ENCODE assay signal across 8 mouse cellular contexts in genomic region chr2:121140018-121140882, GRCm38 (mm10). TPM values are rescaled to one million over a fixed set of nuclear protein-coding genes. Genes with fewer than 3 reads are reported as not detected.
A peak's percentile ranks its signal among the peaks of the same experiment; 100 is the strongest.
DNase-seq lines count a peak whose midpoint lies in the region; ATAC-seq and TF ChIP-seq lines count a peak whose summit lies in the region.

Gene Adal, plus strand, starts transcription at chr2:121140428.
Gene Lcmt2, minus strand, starts transcription at chr2:121140653.

- no peaks in the 10 kb centered on the region for H3K9me3 ChIP-seq in embryonic facial prominence, embryonic 15.5 days (replicated peaks)
- H3K9me3 ChIP-seq in kidney, embryonic 14.5 days (ENCODE audit: control insufficient read depth, low read length) = peaks cover 10% of the 10 kb centered on the region
- H3K9me3 ChIP-seq in limb, embryonic 15.5 days = no peaks in the 10 kb centered on the region

- peaks cover 3% of the 10 kb centered on the region; the same call in 1 of the 2 replicates for H3K4me1 ChIP-seq in bone marrow, adult 2 months (ENCODE audit: control insufficient read depth, insufficient read depth, low read length)
- H3K4me1 ChIP-seq in embryonic facial prominence, embryonic 15.5 days = peaks cover 19% of the 10 kb centered on the region
- peaks cover 15% of the 10 kb centered on the region; the same call in 1 of the 2 replicates for H3K4me1 ChIP-seq in kidney, embryonic 14.5 days (ENCODE audit: control insufficient read depth, insufficient read depth, low read length)
- peaks cover 26% of the 10 kb centered on the region for H3K4me1 ChIP-seq in limb, embryonic 15.5 days

- H3K4me3 ChIP-seq in bone marrow, adult 2 months (replicated peaks; ENCODE audit: control insufficient read depth, low read depth, low read length) = peak within 1 kb of the TSS; percentile 99
- peak within 1 kb of the TSS; percentile 73 for H3K4me3 ChIP-seq in embryonic facial prominence, embryonic 15.5 days (replicated peaks)
- peak within 1 kb of the TSS; percentile 65 for H3K4me3 ChIP-seq in kidney, embryonic 14.5 days (ENCODE audit: low read length)
- peak within 1 kb of the TSS; percentile 70 for H3K4me3 ChIP-seq in limb, embryonic 15.5 days

- peak; percentile 87 for DNase-seq in 3T3-L1 (ENCODE audit: low read depth, low spot score)
- DNase-seq in heart, adult 9 months (ENCODE audit: low spot score in 2 of 2) = peak; percentile 95
- peak; percentile 47 to 77 for DNase-seq in monocyte, adult 2 months (ENCODE audit: low read depth in 1 of 2, low spot score in 2 of 2)
- DNase-seq in spleen, postnatal 36 days (ENCODE audit: low spot score in 2 of 2) = peak; percentile 85 to 87

- peak within 1 kb of the TSS; percentile 84 for H3K9ac ChIP-seq in embryonic facial prominence, embryonic 15.5 days
- peak within 1 kb of the TSS; percentile 79 for H3K9ac ChIP-seq in kidney, embryonic 14.5 days (ENCODE audit: low read depth, low read length)
- peak within 1 kb of the TSS; percentile 83 for H3K9ac ChIP-seq in limb, embryonic 15.5 days

- peak; percentile 60; the same call in 1 of the 2 replicates for TF ChIP-seq POLR2A in bone marrow, adult 2 months (IDR thresholded peaks at IDR 0.05; ENCODE audit: borderline replicate concordance, control insufficient read depth, low read depth, low read length)

- H3K27me3 ChIP-seq in embryonic facial prominence, embryonic 15.5 days = no peaks in the 10 kb centered on the region
- H3K27me3 ChIP-seq in kidney, embryonic 14.5 days (ENCODE audit: control insufficient read depth, insufficient read depth, low read length) = no peaks in the 10 kb centered on the region
- no peaks in the 10 kb centered on the region for H3K27me3 ChIP-seq in limb, embryonic 15.5 days

- peak; percentile 95 for ATAC-seq in embryonic facial prominence, embryonic 15.5 days (ENCODE audit: insufficient number of reproducible peaks, low FRiP score, low TSS enrichment, low read depth)
- peak; percentile 97 for ATAC-seq in kidney, embryonic 14.5 days (ENCODE audit: low FRiP score, low TSS enrichment)
- peak; percentile 91 for ATAC-seq in limb, embryonic 15.5 days (ENCODE audit: insufficient number of reproducible peaks, low FRiP score, low TSS enrichment, low read depth)

- under 1% methylated on average over 87 of the region's 87 CpGs for WGBS in bone marrow, adult 2 months
- under 1% methylated on average over 87 of the region's 87 CpGs for WGBS in embryonic facial prominence, embryonic 15.5 days
- 1% methylated on average over 83 of the region's 87 CpGs for WGBS in kidney, embryonic 14.5 days
- under 1% methylated on average over 86 of the region's 87 CpGs for WGBS in limb, embryonic 15.5 days

- H3K4me2 ChIP-seq in embryonic facial prominence, embryonic 15.5 days (replicated peaks) = peak within 1 kb of the TSS; percentile 94
- H3K4me2 ChIP-seq in kidney, embryonic 14.5 days (replicated peaks; ENCODE audit: low read depth, low read length) = peak within 1 kb of the TSS; percentile 80
- peak within 1 kb of the TSS; percentile 81 for H3K4me2 ChIP-seq in limb, embryonic 15.5 days

- H3K27ac ChIP-seq in bone marrow, adult 2 months (ENCODE audit: control insufficient read depth, insufficient read depth, low read depth, low read length, poor library complexity) = peak within 1 kb of the TSS; percentile 97
- peak within 1 kb of the TSS; percentile 100 for H3K27ac ChIP-seq in embryonic facial prominence, embryonic 15.5 days (replicated peaks)
- peak within 1 kb of the TSS; percentile 98 for H3K27ac ChIP-seq in kidney, embryonic 14.5 days (ENCODE audit: low read depth, low read length)
- peak within 1 kb of the TSS; percentile 100 for H3K27ac ChIP-seq in limb, embryonic 15.5 days

- no peak for TF ChIP-seq CTCF in bone marrow, adult 2 months (IDR thresholded peaks at IDR 0.05; ENCODE audit: control insufficient read depth, insufficient read depth, low read length)

- H3K36me3 ChIP-seq in embryonic facial prominence, embryonic 15.5 days = peaks cover 19% of the 10 kb centered on the region
- peaks cover 24% of the 10 kb centered on the region for H3K36me3 ChIP-seq in kidney, embryonic 14.5 days (ENCODE audit: control insufficient read depth, insufficient read depth, low read length)
- peaks cover 31% of the 10 kb centered on the region for H3K36me3 ChIP-seq in limb, embryonic 15.5 days

RNA-seq across cellular contexts. Expression of gene Adal, which starts in this region (rescaled TPM):
- 4.4 and 4.7 TPM in 2 replicates for polyA plus RNA-seq in bone marrow, adult 2 months (2011; ENCODE audit: insufficient read depth, insufficient read length, low replicate concordance, missing spikeins)
- polyA plus RNA-seq in embryonic facial prominence, embryonic 15.5 days (2015; fragmentation: Nextera tagmentation; extraction: Ambion mirVana) = 17.9 and 20.3 TPM in 2 replicates
- polyA plus RNA-seq in kidney, embryonic 14.5 days (2014; fragmentation: Nextera tagmentation; extraction: Ambion mirVana) = 16.0 and 22.7 TPM in 2 replicates
- 16.7 and 17.7 TPM in 2 replicates for polyA plus RNA-seq in limb, embryonic 15.5 days (2015; fragmentation: Nextera tagmentation; extraction: Ambion mirVana)

RNA-seq across cellular contexts. Expression of gene Lcmt2, which starts in this region (rescaled TPM):
- 1.3 and 5.4 TPM in 2 replicates for polyA plus RNA-seq in bone marrow, adult 2 months (2011; ENCODE audit: insufficient read depth, insufficient read length, low replicate concordance, missing spikeins)
- polyA plus RNA-seq in embryonic facial prominence, embryonic 15.5 days (2015; fragmentation: Nextera tagmentation; extraction: Ambion mirVana) = 20.0 and 21.0 TPM in 2 replicates
- 15.0 and 22.1 TPM in 2 replicates for polyA plus RNA-seq in kidney, embryonic 14.5 days (2014; fragmentation: Nextera tagmentation; extraction: Ambion mirVana)
- polyA plus RNA-seq in limb, embryonic 15.5 days (2015; fragmentation: Nextera tagmentation; extraction: Ambion mirVana) = 19.7 and 21.4 TPM in 2 replicates

Comparison
In these comparisons a context has a peak if more than half of its experiments do, and no peak if none do; other contexts are left out.
1. Peak in every context shown above with its lines: DNase-seq, ATAC-seq, H3K4me3 ChIP-seq and H3K27ac ChIP-seq.